Mouse (Mus musculus) heart, postnatal 0 days (tissue): ENCODE measurements at regions not wholly inside any gene's neighbourhood (a gene's known extent, or its start where the extent isn't known, plus 50 kb on each side); places are given as distances from the start of the nearest gene placed in this dataset.

Source experiments
- CTCF ChIP-seq: IDR thresholded peaks from 2 replicates; pipeline ENCODE4 v1.5.1; 2016; ENCODE audit warnings: antibody characterized with exemption, control low read depth, low read depth
- EP300 ChIP-seq: IDR thresholded peaks from 2 replicates; pipeline ENCODE4 v1.6.1; 2016; ENCODE audit warnings: antibody characterized with exemption, low read depth

- no peak for TF ChIP-seq CTCF
- no peak for TF ChIP-seq EP300
These were observed 134.0 kb downstream of the Zfp281 start for GRCm38 (mm10) chr1:136758730-136759129.
